Mouse (Mus musculus): ENCODE data around the gene Cd3e.

DNA sequence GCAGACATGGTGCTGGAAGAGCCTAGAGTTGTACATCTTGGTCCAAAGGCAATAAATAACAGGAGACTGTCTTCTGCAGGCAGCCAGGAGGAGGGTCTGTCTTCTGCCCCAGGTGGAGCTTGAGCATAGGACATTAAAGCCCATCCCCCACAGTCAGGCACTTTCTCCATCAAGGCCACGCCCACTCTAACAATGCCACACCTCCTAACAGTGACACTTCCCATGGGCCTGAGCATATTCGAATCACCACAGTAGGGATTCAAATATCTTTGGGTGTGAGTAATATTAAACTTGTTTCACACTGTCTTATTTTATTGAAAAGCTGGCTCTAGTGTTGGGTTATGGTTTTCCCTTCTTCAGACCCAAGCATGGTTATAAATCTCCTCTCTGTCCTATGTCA lies 17.6 kb downstream of the Cd3e start:
- TF ChIP-seq GATA1 (IDR thresholded peaks at IDR 0.05; ENCODE audit: low read depth, low read length) (no peak), CTCF (IDR thresholded peaks at IDR 0.05 in 2 of 3, conservative IDR thresholded peaks at IDR 0.05 in 1 of 3; ENCODE audit: control insufficient read depth in 1 of 3, insufficient read depth in 1 of 3, low read depth in 2 of 3, low read length in 3 of 3, poor library complexity in 1 of 3, severe bottlenecking in 1 of 3) (no peak), MEF2A (IDR thresholded peaks at IDR 0.05; ENCODE audit: extremely low read depth, insufficient replicate concordance, low read depth, low read length, poor library complexity, severe bottlenecking) (no peak), MAFK (IDR thresholded peaks at IDR 0.05; ENCODE audit: borderline replicate concordance, low read depth, low read length) (no peak), UBTF (IDR thresholded peaks at IDR 0.05; ENCODE audit: borderline replicate concordance, insufficient read depth, low read depth, low read length) (no peak), KAT2A (conservative IDR thresholded peaks at IDR 0.05; ENCODE audit: low read depth, low read length) (no peak), ZKSCAN1 (IDR thresholded peaks at IDR 0.05; ENCODE audit: low read depth, low read length) (no peak), MAX (IDR thresholded peaks at IDR 0.05; ENCODE audit: low read length) (no peak)

Measured in MEL (cell line).